ENCODE assay signal across 40 mouse cellular contexts in the genomic region with DNA sequence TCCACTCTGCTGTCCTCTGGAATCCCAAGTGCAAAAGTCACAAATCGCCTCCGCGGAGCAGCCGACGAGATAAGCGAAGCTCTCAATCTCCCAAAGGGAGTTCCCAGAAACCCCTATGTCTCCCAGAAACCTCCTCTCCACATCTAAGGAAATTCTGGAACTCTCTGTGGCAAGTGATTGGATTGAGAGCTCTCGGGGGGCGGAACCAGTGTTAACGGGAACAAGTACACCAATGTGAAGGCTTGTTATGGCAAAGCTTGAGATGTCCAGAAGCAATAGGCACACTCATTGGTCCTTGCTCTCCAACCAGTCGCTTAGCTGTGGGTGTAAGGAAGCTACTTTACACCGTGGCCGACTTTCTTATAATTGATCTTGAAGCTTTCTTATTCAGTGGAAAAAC. TPM values are rescaled to one million over a fixed set of nuclear protein-coding genes. Genes with fewer than 3 reads are reported as not detected.
"Had no signal": no experiment of that assay in that cellular context is flagged by ENCODE, and none has a peak within 500 bp of the region (broad histone marks: within the 10 kb centered on the region; RNA-seq: fewer than 3 reads in every experiment).

No protein-coding gene starts in this region.

- H3K27ac ChIP-seq: gastrocnemius, adult 2 months; heart, embryonic 10.5 days; hindbrain, embryonic 10.5 days; hindbrain, embryonic 12.5 days; hindbrain, embryonic 14.5 days; intestine, embryonic 15.5 days; limb, embryonic 13.5 days; limb, embryonic 15.5 days; liver, embryonic 12.5 days had no signal

- H3K4me3 ChIP-seq: gastrocnemius, adult 2 months; heart, embryonic 10.5 days; heart, embryonic 12.5 days; hindbrain, embryonic 10.5 days; hindbrain, embryonic 12.5 days; intestine, embryonic 15.5 days; limb, embryonic 13.5 days; limb, embryonic 15.5 days; liver, embryonic 12.5 days had no signal

- DNase-seq: gastrocnemius, adult 2 months; gastrocnemius, postnatal 10 days; gastrocnemius, postnatal 25 days; heart, adult 18-20 months; heart, postnatal 10 days; heart, postnatal 4 days; kidney, adult 18-20 months; kidney, adult 8-10 months; kidney, postnatal 10 days; kidney, postnatal 25 days; left cerebral cortex, postnatal 4 days had no signal

- H3K4me1 ChIP-seq: heart, embryonic 10.5 days; heart, embryonic 12.5 days; hindbrain, embryonic 10.5 days; hindbrain, embryonic 12.5 days; intestine, embryonic 15.5 days; limb, embryonic 13.5 days; limb, embryonic 15.5 days; liver, embryonic 12.5 days had no signal

- H3K36me3 ChIP-seq: heart, embryonic 10.5 days; heart, embryonic 12.5 days; hindbrain, embryonic 10.5 days; hindbrain, embryonic 12.5 days; intestine, embryonic 15.5 days; limb, embryonic 13.5 days; limb, embryonic 15.5 days; liver, embryonic 12.5 days had no signal

RNA-seq across cellular contexts. Expression of a gene that starts 3.1 kb away (rescaled TPM):
- total RNA-seq: gastrocnemius, adult 2 months; gastrocnemius, postnatal 10 days; gastrocnemius, postnatal 25 days; gastrocnemius, postnatal 4 days; granulocyte monocyte progenitor cell, adult 5-6 weeks; heart, adult 18-20 months; heart, adult 8-10 months; heart, postnatal 10 days; heart, postnatal 25 days; heart, postnatal 4 days; layer of hippocampus, adult 18-20 months; layer of hippocampus, adult 8-10 months; liver, adult 2 months had no signal
- polyA plus RNA-seq: heart, embryonic 10.5 days; heart, embryonic 12.5 days; heart, embryonic 14.5 days; heart, embryonic 16.5 days; hindbrain, embryonic 10.5 days; hindbrain, embryonic 12.5 days; hindbrain, embryonic 14.5 days; inflammation-experienced regulatory T-cells, adult 6 months; intestine, embryonic 15.5 days; intestine, postnatal 0 days; kidney, embryonic 14.5 days; kidney, embryonic 16.5 days; limb, embryonic 11.5 days; limb, embryonic 13.5 days; limb, embryonic 15.5 days; liver, adult 2 months; liver, embryonic 12.5 days had no signal

RNA-seq across cellular contexts. Expression of a gene that starts 9.3 kb away (rescaled TPM):
- total RNA-seq: gastrocnemius, postnatal 4 days; granulocyte monocyte progenitor cell, adult 5-6 weeks; heart, adult 18-20 months; heart, adult 8-10 months; heart, postnatal 10 days; heart, postnatal 25 days; heart, postnatal 4 days; liver, adult 2 months had no signal
- polyA plus RNA-seq: heart, embryonic 12.5 days; heart, embryonic 14.5 days; heart, embryonic 16.5 days; kidney, embryonic 14.5 days; kidney, embryonic 16.5 days; liver, adult 2 months; liver, embryonic 12.5 days had no signal

RNA-seq across cellular contexts. Expression of a gene that starts 33.5 kb away (rescaled TPM):
- total RNA-seq: gastrocnemius, adult 2 months; gastrocnemius, postnatal 10 days; gastrocnemius, postnatal 25 days; gastrocnemius, postnatal 4 days; granulocyte monocyte progenitor cell, adult 5-6 weeks; heart, adult 18-20 months; heart, adult 8-10 months; heart, postnatal 10 days; heart, postnatal 25 days; heart, postnatal 4 days; layer of hippocampus, adult 18-20 months; layer of hippocampus, adult 8-10 months; layer of hippocampus, postnatal 10 days; layer of hippocampus, postnatal 25 days; left cerebral cortex, adult 8-10 months; left cerebral cortex, postnatal 10 days; left cerebral cortex, postnatal 25 days; left cerebral cortex, postnatal 4 days; liver, adult 2 months had no signal
- polyA plus RNA-seq: heart, embryonic 10.5 days; heart, embryonic 12.5 days; heart, embryonic 14.5 days; heart, embryonic 16.5 days; hindbrain, embryonic 12.5 days; hindbrain, embryonic 14.5 days; hindbrain, embryonic 16.5 days; inflammation-experienced regulatory T-cells, adult 6 months; intestine, embryonic 15.5 days; intestine, postnatal 0 days; kidney, embryonic 14.5 days; kidney, embryonic 16.5 days; limb, embryonic 11.5 days; limb, embryonic 13.5 days; liver, adult 2 months; liver, embryonic 12.5 days had no signal
